Mouse (Mus musculus) T-cell, adult 2 months (primary cell): ENCODE results near the gene Gm28047.

ENCODE experiments used
- DNase-seq: peaks from one replicate; pipeline ENCODE4 v3.0.0; 2022; ENCODE audit warnings: low spot score

Gene Gm28047

GRCm38 (mm10) chr15:102498322-102498721 lies 126.5 kb downstream of the Gm28047 start:
- DNase-seq = no peak

GRCm38 (mm10) chr15:102487664-102488063 lies 137.2 kb downstream of the Gm28047 start:
- no peak for DNase-seq

GRCm38 (mm10) chr15:102485853-102486252 lies 139.0 kb downstream of the Gm28047 start:
- DNase-seq = no peak

GRCm38 (mm10) chr15:102483136-102483535 lies 141.7 kb downstream of the Gm28047 start:
- DNase-seq = no peak

GRCm38 (mm10) chr15:102474520-102474919 lies 150.3 kb downstream of the Gm28047 start:
- DNase-seq = no peak
